In genomic region chr16:30550748-30551192, GRCm38 (mm10) we compare ENCODE assay signal across 8 mouse cellular contexts. TPM values are rescaled to one million over a fixed set of nuclear protein-coding genes. Genes with fewer than 3 reads are reported as not detected.
A peak's percentile ranks its signal among the peaks of the same experiment; 100 is the strongest.
DNase-seq lines count a peak whose midpoint lies in the region; ATAC-seq and TF ChIP-seq lines count a peak whose summit lies in the region.

Gene Tmem44, minus strand, starts transcription at chr16:30550842.

- peak within 1 kb of the TSS; percentile 79 for H3K4me3 ChIP-seq in kidney, embryonic 14.5 days (ENCODE audit: low read length)
- peak within 1 kb of the TSS; percentile 31 for H3K4me3 ChIP-seq in bone marrow, adult 2 months (replicated peaks; ENCODE audit: control insufficient read depth, low read depth, low read length)
- H3K4me3 ChIP-seq in heart, embryonic 14.5 days (ENCODE audit: control insufficient read depth in 1 of 2, insufficient read depth in 1 of 2, low read depth in 1 of 2, low read length in 2 of 2) = peak within 1 kb of the TSS; percentile 66 to 82
- peak within 1 kb of the TSS; percentile 85 for H3K4me3 ChIP-seq in limb, embryonic 10.5 days
- H3K4me3 ChIP-seq in neural tube, embryonic 15.5 days (replicated peaks) = peak within 1 kb of the TSS; percentile 76

- peak within 1 kb of the TSS; percentile 94 for H3K9ac ChIP-seq in kidney, embryonic 14.5 days (ENCODE audit: low read depth, low read length)
- peak within 1 kb of the TSS; percentile 91 for H3K9ac ChIP-seq in heart, embryonic 14.5 days (ENCODE audit: low read length)
- peak within 1 kb of the TSS; percentile 78 for H3K9ac ChIP-seq in neural tube, embryonic 15.5 days (replicated peaks)

- no peaks in the 10 kb centered on the region for H3K27me3 ChIP-seq in kidney, embryonic 14.5 days (ENCODE audit: control insufficient read depth, insufficient read depth, low read length)
- H3K27me3 ChIP-seq in heart, embryonic 14.5 days (ENCODE audit: control insufficient read depth, insufficient read depth, low read length) = no peaks in the 10 kb centered on the region
- peaks cover 13% of the 10 kb centered on the region; the same call in 1 of the 2 replicates for H3K27me3 ChIP-seq in limb, embryonic 10.5 days (ENCODE audit: low read depth, poor library complexity, severe bottlenecking)
- no peaks in the 10 kb centered on the region for H3K27me3 ChIP-seq in neural tube, embryonic 15.5 days (replicated peaks)

- peak within 1 kb of the TSS; percentile 85 for H3K4me2 ChIP-seq in kidney, embryonic 14.5 days (replicated peaks; ENCODE audit: low read depth, low read length)
- peak within 1 kb of the TSS; percentile 73 for H3K4me2 ChIP-seq in heart, embryonic 14.5 days (ENCODE audit: low read length)
- peak within 1 kb of the TSS; percentile 79 for H3K4me2 ChIP-seq in neural tube, embryonic 15.5 days

- 4% methylated on average over 14 of the region's 14 CpGs for WGBS in kidney, embryonic 14.5 days
- 12% methylated on average over 14 of the region's 14 CpGs for WGBS in bone marrow, adult 2 months
- 6% methylated on average over 14 of the region's 14 CpGs for WGBS in heart, embryonic 14.5 days
- WGBS in limb, embryonic 10.5 days = 9% methylated on average over 14 of the region's 14 CpGs
- WGBS in neural tube, embryonic 15.5 days = 5% methylated on average over 14 of the region's 14 CpGs

- peaks cover 7% of the 10 kb centered on the region; the same call in 1 of the 2 replicates for H3K36me3 ChIP-seq in kidney, embryonic 14.5 days (ENCODE audit: control insufficient read depth, insufficient read depth, low read length)
- H3K36me3 ChIP-seq in heart, embryonic 14.5 days (ENCODE audit: control insufficient read depth, insufficient read depth, low read length) = peaks cover 13% of the 10 kb centered on the region
- H3K36me3 ChIP-seq in limb, embryonic 10.5 days = peaks cover 23% of the 10 kb centered on the region
- peaks cover 17% of the 10 kb centered on the region for H3K36me3 ChIP-seq in neural tube, embryonic 15.5 days

- no peak for DNase-seq in kidney, adult 11 months
- DNase-seq in limb, embryonic 10.5 days (ENCODE audit: low spot score) = no peak
- no peak for DNase-seq in urinary bladder, postnatal 36 days (ENCODE audit: low spot score in 2 of 2)
- no peak for DNase-seq in cerebellum, adult 11-12 months

- ATAC-seq in kidney, embryonic 14.5 days (ENCODE audit: low FRiP score, low TSS enrichment) = peak; percentile 52
- ATAC-seq in heart, embryonic 14.5 days (ENCODE audit: insufficient number of reproducible peaks, insufficient read depth, low FRiP score, low read depth) = 0 out of 2 replicates have a peak, but pooled peaks have one; percentile 1
- ATAC-seq in neural tube, embryonic 15.5 days (ENCODE audit: low FRiP score) = peak; percentile 64

- peaks cover 11% of the 10 kb centered on the region; the same call in 1 of the 2 replicates for H3K4me1 ChIP-seq in kidney, embryonic 14.5 days (ENCODE audit: control insufficient read depth, insufficient read depth, low read length)
- no peaks in the 10 kb centered on the region; the same call in 1 of the 2 replicates for H3K4me1 ChIP-seq in bone marrow, adult 2 months (ENCODE audit: control insufficient read depth, insufficient read depth, low read length)
- peaks cover 17 to 29% of the 10 kb centered on the region in 2 experiments for H3K4me1 ChIP-seq in heart, embryonic 14.5 days (ENCODE audit: control insufficient read depth in 2 of 2, insufficient read depth in 2 of 2, low read length in 2 of 2)
- peaks cover 22% of the 10 kb centered on the region for H3K4me1 ChIP-seq in limb, embryonic 10.5 days
- H3K4me1 ChIP-seq in neural tube, embryonic 15.5 days = peaks cover 31% of the 10 kb centered on the region

- TF ChIP-seq CTCF in bone marrow, adult 2 months (IDR thresholded peaks at IDR 0.05; ENCODE audit: control insufficient read depth, insufficient read depth, low read length) = no peak

- H3K9me3 ChIP-seq in kidney, embryonic 14.5 days (ENCODE audit: control insufficient read depth, low read length) = peaks cover 12% of the 10 kb centered on the region
- H3K9me3 ChIP-seq in heart, embryonic 14.5 days (ENCODE audit: control insufficient read depth, low read length) = peaks cover 17% of the 10 kb centered on the region
- H3K9me3 ChIP-seq in limb, embryonic 10.5 days (replicated peaks) = no peaks in the 10 kb centered on the region
- peaks cover 6% of the 10 kb centered on the region for H3K9me3 ChIP-seq in neural tube, embryonic 15.5 days (replicated peaks)

- TF ChIP-seq POLR2A in bone marrow, adult 2 months (IDR thresholded peaks at IDR 0.05; ENCODE audit: borderline replicate concordance, control insufficient read depth, low read depth, low read length) = no peak

- 0 out of 2 replicates have a peak within 1 kb of the TSS, but pooled peaks have one; percentile 3 for H3K27ac ChIP-seq in kidney, embryonic 14.5 days (ENCODE audit: low read depth, low read length)
- H3K27ac ChIP-seq in bone marrow, adult 2 months (ENCODE audit: control insufficient read depth, insufficient read depth, low read depth, low read length, poor library complexity) = no peak within 1 kb of the TSS
- peak within 1 kb of the TSS; percentile 20 to 95; a peak in 2 of 4 replicates for H3K27ac ChIP-seq in heart, embryonic 14.5 days (replicated peaks in 1 of 2; ENCODE audit: control insufficient read depth in 1 of 2, insufficient read depth in 1 of 2, low read depth in 2 of 2, low read length in 2 of 2)
- peak within 1 kb of the TSS; percentile 97 for H3K27ac ChIP-seq in limb, embryonic 10.5 days
- H3K27ac ChIP-seq in neural tube, embryonic 15.5 days (replicated peaks) = peak within 1 kb of the TSS; percentile 90

RNA-seq across cellular contexts. Expression of gene Tmem44, which starts in this region (rescaled TPM):
- polyA plus RNA-seq in kidney, embryonic 14.5 days (2014; fragmentation: Nextera tagmentation; extraction: Ambion mirVana) = 14.1 and 15.1 TPM in 2 replicates
- polyA plus RNA-seq in bone marrow, adult 2 months (2011; ENCODE audit: insufficient read depth, insufficient read length, low replicate concordance, missing spikeins) = 4.3 and 7.6 TPM in 2 replicates
- 24.2 and 24.3 TPM in 2 replicates for polyA plus RNA-seq in heart, embryonic 14.5 days (2014; fragmentation: Nextera tagmentation; extraction: Ambion mirVana)
- polyA plus RNA-seq in limb, embryonic 10.5 days (2016; fragmentation: Nextera tagmentation; extraction: Ambion mirVana) = 18.9 and 21.6 TPM in 2 replicates
- polyA plus RNA-seq in neural tube, embryonic 15.5 days (2015; fragmentation: Nextera tagmentation; extraction: Ambion mirVana) = 57.5 and 64.7 TPM in 2 replicates

Comparison
In these comparisons a context has a peak if more than half of its experiments do, and no peak if none do; other contexts are left out.
1. ATAC-seq: peak in every context shown above with its lines; median percentile 64 in neural tube, embryonic 15.5 days; 52 in kidney, embryonic 14.5 days; 1 in heart, embryonic 14.5 days.
2. H3K4me3 ChIP-seq: peak in every context shown above with its lines; median percentile 85 in limb, embryonic 10.5 days; 79 in kidney, embryonic 14.5 days; 76 in neural tube, embryonic 15.5 days; 74 in heart, embryonic 14.5 days; 31 in bone marrow, adult 2 months.